Mouse (Mus musculus): Measurements from ENCODE around the gene Ccdc62. TPM values are rescaled to one million over a fixed set of nuclear protein-coding genes. Genes with fewer than 3 reads are reported as not detected.
A peak's percentile ranks its signal among the peaks of the same experiment; 100 is the strongest.

Gene Ccdc62
- polyA plus RNA-seq, 1 experiment from 2014 or later, result 6.3 TPM

DNA sequence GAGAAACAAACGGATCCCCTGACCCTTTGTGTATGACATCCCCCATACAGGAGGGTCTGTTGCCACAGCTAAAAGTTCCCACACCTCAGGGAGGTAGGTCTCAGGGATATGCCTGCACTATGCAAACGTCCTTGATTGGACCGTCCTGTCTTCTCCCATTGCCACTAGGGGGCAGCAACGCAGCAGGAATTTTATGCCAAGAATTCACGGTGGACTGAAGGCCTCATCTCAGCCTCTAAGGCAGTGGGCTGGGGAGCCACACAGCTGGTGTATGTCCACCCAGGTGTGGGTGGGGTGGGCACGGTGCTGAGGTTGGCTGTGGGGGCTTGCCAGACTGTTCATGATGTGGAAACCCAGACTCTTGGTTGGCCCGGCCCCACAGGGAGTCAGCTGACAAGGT is 70.3 kb downstream of the Ccdc62 start:
- Histone ChIP-seq H3K36me3 (ENCODE audit: control insufficient read depth, insufficient read depth) (peaks cover 17% of the 10 kb centered on the region), H3K27ac (ENCODE audit: low read length) (no peak overlapping the region), H3K27me3 (ENCODE audit: control insufficient read depth, insufficient read depth, low read length) (no peaks in the 10 kb centered on the region), H3K4me1 (ENCODE audit: control insufficient read depth, insufficient read depth, low read length) (peaks cover 21% of the 10 kb centered on the region), H3K4me2 (ENCODE audit: low read depth, low read length) (no peak overlapping the region), H3K9me3 (replicated peaks; ENCODE audit: control insufficient read depth, low read length) (no peaks in the 10 kb centered on the region), H3K4me3 (ENCODE audit: low read length) (no peak overlapping the region), H3K9ac (ENCODE audit: low read length) (no peak overlapping the region)
- peak; percentile 53 for ATAC-seq (replicated peaks; ENCODE audit: extremely low read depth, insufficient read depth, low FRiP score)
- WGBS, result 10% methylated on average over 7 of the region's 7 CpGs

DNA sequence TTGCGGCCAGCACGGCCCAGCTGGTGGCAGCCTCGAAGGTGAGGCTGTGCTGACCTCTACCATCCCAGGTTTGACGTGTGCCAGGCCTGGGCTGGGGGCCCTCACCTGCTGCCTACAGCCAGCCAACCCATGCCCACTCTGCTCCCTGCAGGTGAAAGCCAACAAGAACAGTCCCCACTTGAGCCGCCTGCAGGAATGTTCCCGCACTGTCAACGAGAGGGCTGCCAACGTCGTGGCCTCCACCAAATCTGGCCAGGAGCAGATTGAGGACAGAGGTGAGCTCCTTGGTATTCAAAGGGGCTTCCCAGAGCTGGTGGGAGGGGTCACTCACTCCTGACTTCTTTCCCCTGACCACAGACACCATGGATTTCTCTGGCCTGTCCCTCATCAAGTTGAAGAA is 70.8 kb downstream of the Ccdc62 start:
- Histone ChIP-seq H3K27ac (ENCODE audit: low read length) (no peak overlapping the region), H3K4me3 (ENCODE audit: low read length) (no peak overlapping the region), H3K4me1 (ENCODE audit: control insufficient read depth, insufficient read depth, low read length) (peaks cover 21% of the 10 kb centered on the region), H3K27me3 (ENCODE audit: control insufficient read depth, insufficient read depth, low read length) (no peaks in the 10 kb centered on the region), H3K9ac (ENCODE audit: low read length) (no peak overlapping the region), H3K9me3 (replicated peaks; ENCODE audit: control insufficient read depth, low read length) (no peaks in the 10 kb centered on the region), H3K4me2 (ENCODE audit: low read depth, low read length) (no peak overlapping the region), H3K36me3 (ENCODE audit: control insufficient read depth, insufficient read depth) (peaks cover 21% of the 10 kb centered on the region)
- WGBS, result 39% methylated on average over 9 of the region's 9 CpGs
- ATAC-seq (replicated peaks; ENCODE audit: extremely low read depth, insufficient read depth, low FRiP score), result no peak

DNA sequence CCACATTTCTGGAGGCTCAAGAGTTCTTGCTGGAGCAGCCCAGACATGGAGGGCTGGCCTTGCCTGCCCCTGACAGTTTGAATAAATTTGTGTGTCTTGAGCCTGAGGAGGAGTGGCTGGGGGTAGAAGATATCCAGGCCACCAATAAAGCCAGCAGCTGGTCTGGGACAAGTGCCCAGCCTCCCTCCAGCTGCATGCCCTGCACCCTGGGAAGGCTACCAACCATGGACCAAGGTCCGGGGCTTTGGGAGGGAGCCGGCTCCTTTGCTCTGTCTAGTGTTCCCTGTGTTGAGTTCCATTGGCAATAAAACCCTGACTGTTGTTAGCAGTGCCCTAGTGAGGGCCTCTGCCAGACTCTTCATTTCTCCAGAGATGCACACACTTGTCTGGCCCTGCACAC is 72.4 kb downstream of the Ccdc62 start:
- WGBS, result 50% methylated on average over 2 of the region's 2 CpGs
- no peak for ATAC-seq (replicated peaks; ENCODE audit: extremely low read depth, insufficient read depth, low FRiP score)
- Histone ChIP-seq H3K36me3 (ENCODE audit: control insufficient read depth, insufficient read depth) (peaks cover 35% of the 10 kb centered on the region), H3K4me2 (ENCODE audit: low read depth, low read length) (no peak overlapping the region), H3K27ac (ENCODE audit: low read length) (0 out of 2 replicates have a peak overlapping the region, but pooled peaks have one; percentile 6), H3K27me3 (ENCODE audit: control insufficient read depth, insufficient read depth, low read length) (no peaks in the 10 kb centered on the region), H3K4me1 (ENCODE audit: control insufficient read depth, insufficient read depth, low read length) (peaks cover 21% of the 10 kb centered on the region), H3K9me3 (replicated peaks; ENCODE audit: control insufficient read depth, low read length) (no peaks in the 10 kb centered on the region), H3K9ac (ENCODE audit: low read length) (no peak overlapping the region), H3K4me3 (ENCODE audit: low read length) (no peak overlapping the region)

DNA sequence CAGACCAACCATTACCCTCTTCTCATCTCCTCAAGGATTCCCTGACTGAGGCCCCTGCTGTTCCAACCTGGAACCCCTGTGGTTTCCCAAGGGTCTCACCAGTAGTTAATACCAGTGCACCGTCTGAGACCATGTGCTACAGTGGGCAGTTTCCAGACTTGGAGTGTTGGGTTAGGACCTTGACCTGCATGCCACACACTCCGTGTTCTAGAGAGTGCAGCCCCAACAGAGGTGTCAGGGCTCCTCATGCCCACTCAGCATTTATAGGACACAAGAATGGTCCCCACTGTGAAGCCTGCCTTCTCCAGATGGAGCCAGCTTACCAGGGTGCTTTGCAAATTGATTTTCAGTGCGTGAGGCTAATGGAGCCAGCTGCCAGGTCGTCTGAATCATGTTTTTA is 72.9 kb downstream of the Ccdc62 start:
- H3K27ac ChIP-seq (ENCODE audit: low read length), result no peak overlapping the region
- no peak overlapping the region for H3K4me2 ChIP-seq (ENCODE audit: low read depth, low read length)
- peaks cover 40% of the 10 kb centered on the region for H3K36me3 ChIP-seq (ENCODE audit: control insufficient read depth, insufficient read depth)
- ATAC-seq (replicated peaks; ENCODE audit: extremely low read depth, insufficient read depth, low FRiP score), result no peak
- no peak overlapping the region for H3K4me3 ChIP-seq (ENCODE audit: low read length)
- H3K9ac ChIP-seq (ENCODE audit: low read length), result no peak overlapping the region
- H3K4me1 ChIP-seq (ENCODE audit: control insufficient read depth, insufficient read depth, low read length), result peaks cover 21% of the 10 kb centered on the region
- H3K27me3 ChIP-seq (ENCODE audit: control insufficient read depth, insufficient read depth, low read length), result no peaks in the 10 kb centered on the region
- 62% methylated on average over 4 of the region's 4 CpGs for WGBS
- no peaks in the 10 kb centered on the region for H3K9me3 ChIP-seq (replicated peaks; ENCODE audit: control insufficient read depth, low read length)

DNA sequence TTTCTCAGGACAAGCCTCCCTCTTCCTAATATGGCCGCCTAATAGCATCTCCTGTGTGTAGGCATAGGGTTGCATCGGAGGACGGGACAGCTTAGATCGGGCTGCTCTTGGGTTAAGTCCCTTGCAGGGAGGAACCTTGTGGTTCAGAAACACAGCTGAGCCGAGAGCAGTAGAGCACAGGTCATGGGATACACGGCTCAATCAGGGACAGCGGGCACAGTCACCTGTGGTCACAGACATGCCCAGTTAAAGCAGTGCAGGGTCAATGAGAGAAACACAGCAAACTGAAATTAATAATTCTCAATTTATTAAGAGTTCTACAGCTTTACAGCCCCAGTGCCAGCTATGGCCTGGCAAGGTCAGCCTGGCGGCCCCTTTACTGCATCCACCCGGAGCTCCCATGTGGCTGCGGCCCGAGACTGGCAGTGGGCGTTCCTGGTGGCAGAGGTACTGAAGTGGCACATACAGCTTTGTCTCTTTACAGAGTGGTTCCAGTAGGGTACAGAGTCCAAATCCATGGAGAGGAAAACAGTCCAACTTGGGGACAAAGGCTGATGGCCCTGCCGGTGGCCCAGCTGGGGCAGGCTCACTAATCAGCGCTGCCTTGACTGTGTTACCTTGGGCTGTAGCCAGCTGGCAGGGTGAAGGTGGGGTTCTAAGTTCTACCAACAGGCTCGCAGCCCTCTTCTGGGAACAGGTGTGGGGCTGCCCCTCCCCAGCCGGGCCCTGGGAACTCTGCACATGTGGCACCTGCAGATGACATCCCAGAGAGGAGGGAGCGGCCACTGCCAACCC is 74.1 kb downstream of the Ccdc62 start:
- Histone ChIP-seq H3K9me3 (replicated peaks; ENCODE audit: control insufficient read depth, low read length) (no peaks in the 10 kb centered on the region), H3K9ac (ENCODE audit: low read length) (no peak overlapping the region), H3K4me3 (ENCODE audit: low read length) (no peak overlapping the region), H3K4me1 (ENCODE audit: control insufficient read depth, insufficient read depth, low read length) (peaks cover 21% of the 10 kb centered on the region), H3K27me3 (ENCODE audit: control insufficient read depth, insufficient read depth, low read length) (no peaks in the 10 kb centered on the region), H3K27ac (ENCODE audit: low read length) (no peak overlapping the region), H3K4me2 (ENCODE audit: low read depth, low read length) (no peak overlapping the region), H3K36me3 (ENCODE audit: control insufficient read depth, insufficient read depth) (peaks cover 47% of the 10 kb centered on the region)
- ATAC-seq (replicated peaks; ENCODE audit: extremely low read depth, insufficient read depth, low FRiP score), result no peak
- WGBS, result 83% methylated on average over 17 of the region's 17 CpGs

DNA sequence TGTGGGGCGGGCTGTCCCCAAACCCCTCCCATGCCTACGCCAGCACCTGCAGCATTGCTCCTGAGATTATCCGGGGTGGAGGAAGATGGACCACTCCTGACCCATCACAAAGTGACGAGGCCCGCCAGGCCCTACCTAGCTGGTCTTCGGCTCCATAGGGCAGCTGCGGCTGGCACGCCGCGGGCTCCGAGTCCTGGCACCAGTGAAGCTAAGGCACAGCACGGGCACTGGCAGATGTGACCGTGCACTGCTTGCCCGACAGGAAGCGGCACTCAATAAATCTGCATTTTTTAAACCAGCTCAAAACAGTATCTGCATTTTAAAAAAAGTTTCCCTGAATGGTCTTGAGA is 74.6 kb downstream of the Ccdc62 start:
- H3K9ac ChIP-seq (ENCODE audit: low read length), result no peak overlapping the region

DNA sequence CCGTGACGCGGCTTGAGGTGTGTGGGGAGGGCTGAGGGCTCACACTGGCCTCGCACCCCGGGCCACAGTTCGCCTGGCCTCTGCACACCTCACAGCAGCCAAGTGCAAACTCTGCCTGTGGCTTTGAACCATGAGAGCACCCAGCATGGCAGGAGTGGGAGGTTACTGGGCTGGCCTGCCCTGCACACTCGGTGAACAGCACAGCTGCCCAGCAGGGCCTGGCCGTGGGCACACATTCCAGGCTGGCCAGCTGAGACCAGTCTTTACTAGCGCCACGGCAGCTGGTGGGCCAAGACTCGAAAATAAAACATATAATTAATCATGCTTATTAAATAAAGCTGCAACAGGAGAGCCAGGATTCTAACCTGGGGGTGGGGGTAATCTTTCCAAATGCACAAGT is 75.1 kb downstream of the Ccdc62 start:
- no peak for ATAC-seq (replicated peaks; ENCODE audit: extremely low read depth, insufficient read depth, low FRiP score)
- WGBS, result 85% methylated on average over 11 of the region's 11 CpGs
- Histone ChIP-seq H3K27me3 (ENCODE audit: control insufficient read depth, insufficient read depth, low read length) (no peaks in the 10 kb centered on the region), H3K9ac (ENCODE audit: low read length) (no peak overlapping the region), H3K36me3 (ENCODE audit: control insufficient read depth, insufficient read depth) (peaks cover 47% of the 10 kb centered on the region), H3K4me2 (ENCODE audit: low read depth, low read length) (no peak overlapping the region), H3K4me1 (ENCODE audit: control insufficient read depth, insufficient read depth, low read length) (peaks cover 31% of the 10 kb centered on the region), H3K27ac (ENCODE audit: low read length) (no peak overlapping the region), H3K4me3 (ENCODE audit: low read length) (no peak overlapping the region), H3K9me3 (replicated peaks; ENCODE audit: control insufficient read depth, low read length) (no peaks in the 10 kb centered on the region)

More for the DNA sequence above, 74.6 kb downstream of the Ccdc62 start:
- no peak overlapping the region for H3K4me2 ChIP-seq (ENCODE audit: low read depth, low read length)
- H3K4me1 ChIP-seq (ENCODE audit: control insufficient read depth, insufficient read depth, low read length), result peaks cover 26% of the 10 kb centered on the region
- no peaks in the 10 kb centered on the region for H3K9me3 ChIP-seq (replicated peaks; ENCODE audit: control insufficient read depth, low read length)
- no peak overlapping the region for H3K27ac ChIP-seq (ENCODE audit: low read length)
- no peaks in the 10 kb centered on the region for H3K27me3 ChIP-seq (ENCODE audit: control insufficient read depth, insufficient read depth, low read length)
- H3K36me3 ChIP-seq (ENCODE audit: control insufficient read depth, insufficient read depth), result peaks cover 47% of the 10 kb centered on the region
- WGBS, result 94% methylated on average over 15 of the region's 15 CpGs
- ATAC-seq (replicated peaks; ENCODE audit: extremely low read depth, insufficient read depth, low FRiP score), result no peak
- no peak overlapping the region for H3K4me3 ChIP-seq (ENCODE audit: low read length)

DNA sequence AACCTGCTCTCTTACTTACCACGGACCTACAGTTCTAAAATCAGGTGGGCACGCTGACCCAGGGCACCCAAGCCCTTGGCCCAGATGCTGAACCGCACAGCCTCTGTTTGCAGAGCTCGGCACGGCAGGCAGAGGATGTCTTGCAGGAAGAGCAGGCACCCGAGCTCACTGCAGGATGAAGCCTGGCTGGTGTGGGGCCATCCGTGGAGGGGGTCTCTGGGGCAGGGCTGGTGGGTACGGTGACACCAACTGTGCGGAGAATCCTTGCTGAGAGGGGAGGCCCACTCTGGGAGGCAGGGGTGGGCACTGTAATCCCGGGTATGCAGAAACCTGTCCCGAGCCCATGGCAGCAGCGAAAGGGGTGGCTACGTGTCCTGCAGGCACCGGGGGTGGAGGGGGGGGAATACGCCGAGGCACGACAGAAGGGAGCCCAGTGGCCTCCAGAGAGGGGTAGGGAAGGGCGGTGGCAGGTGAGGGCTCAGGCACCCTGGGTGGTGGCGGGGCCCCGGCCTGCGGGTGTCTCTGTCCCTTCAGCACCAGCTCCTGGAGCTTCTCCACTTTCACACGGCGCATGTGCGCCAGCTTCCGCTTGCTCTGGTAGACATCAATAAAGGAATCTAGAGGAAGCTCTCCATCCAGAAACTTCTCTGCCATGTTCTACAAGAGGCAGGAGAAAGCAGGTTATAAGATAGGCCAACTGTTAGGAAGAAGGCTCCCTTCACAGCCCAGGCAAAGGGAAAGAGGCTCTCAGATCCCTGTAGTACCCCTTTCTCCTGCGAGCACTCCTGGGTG is 75.8 kb downstream of the Ccdc62 start:
- WGBS, result 86% methylated on average over 26 of the region's 26 CpGs
- H3K9me3 ChIP-seq (replicated peaks; ENCODE audit: control insufficient read depth, low read length), result no peaks in the 10 kb centered on the region
- no peak overlapping the region for H3K9ac ChIP-seq (ENCODE audit: low read length)
- H3K36me3 ChIP-seq (ENCODE audit: control insufficient read depth, insufficient read depth), result peaks cover 47% of the 10 kb centered on the region
- no peak for ATAC-seq (replicated peaks; ENCODE audit: extremely low read depth, insufficient read depth, low FRiP score)
- no peak overlapping the region for H3K4me3 ChIP-seq (ENCODE audit: low read length)
- H3K27ac ChIP-seq (ENCODE audit: low read length), result no peak overlapping the region
- no peak overlapping the region for H3K4me2 ChIP-seq (ENCODE audit: low read depth, low read length)
- no peaks in the 10 kb centered on the region for H3K27me3 ChIP-seq (ENCODE audit: control insufficient read depth, insufficient read depth, low read length)
- peaks cover 33% of the 10 kb centered on the region for H3K4me1 ChIP-seq (ENCODE audit: control insufficient read depth, insufficient read depth, low read length)

DNA sequence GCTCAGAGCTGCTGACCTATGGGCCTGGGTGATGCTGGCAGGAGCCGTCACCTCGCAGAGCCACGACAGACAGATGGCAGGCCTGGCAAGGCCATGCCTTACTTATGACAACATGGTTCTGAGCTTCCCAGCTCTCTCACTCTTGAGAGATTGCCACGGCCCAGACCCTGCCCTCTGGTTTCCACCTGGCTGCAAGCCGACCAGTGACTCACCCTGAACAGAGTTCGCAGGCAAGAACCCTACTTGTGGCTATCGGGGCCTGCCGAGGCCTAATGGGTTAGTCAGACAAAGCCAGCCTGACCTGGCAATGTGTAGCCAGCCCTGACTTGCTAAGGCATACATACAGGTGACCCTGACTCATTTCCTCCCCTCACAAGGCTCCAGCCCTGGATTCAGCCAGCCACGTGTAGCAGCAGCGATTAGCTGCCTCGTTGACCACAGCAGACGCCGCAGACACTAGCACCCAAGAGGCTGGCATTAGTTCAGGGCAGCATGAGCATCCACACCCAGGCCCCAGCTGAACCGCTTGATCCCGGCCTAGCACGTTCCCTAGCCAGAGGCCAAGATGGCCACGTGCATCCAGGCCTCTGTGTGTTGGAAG is 76.5 kb downstream of the Ccdc62 start:
- Histone ChIP-seq H3K9ac (ENCODE audit: low read length) (no peak overlapping the region), H3K36me3 (ENCODE audit: control insufficient read depth, insufficient read depth) (peaks cover 47% of the 10 kb centered on the region), H3K4me2 (ENCODE audit: low read depth, low read length) (no peak overlapping the region), H3K4me3 (ENCODE audit: low read length) (no peak overlapping the region), H3K9me3 (replicated peaks; ENCODE audit: control insufficient read depth, low read length) (no peaks in the 10 kb centered on the region), H3K27me3 (ENCODE audit: control insufficient read depth, insufficient read depth, low read length) (no peaks in the 10 kb centered on the region), H3K27ac (ENCODE audit: low read length) (peak overlapping the region; percentile 30), H3K4me1 (ENCODE audit: control insufficient read depth, insufficient read depth, low read length) (peaks cover 40% of the 10 kb centered on the region)
- WGBS, result 66% methylated on average over 17 of the region's 17 CpGs
- ATAC-seq (replicated peaks; ENCODE audit: extremely low read depth, insufficient read depth, low FRiP score), result no peak

Measured in heart, embryonic 16.5 days (tissue).